19 mouse cellular contexts compared by ENCODE assay signal in genomic region chr13:72293059-72293694, GRCm38 (mm10).
DNase-seq lines count a peak whose midpoint lies in the region; ATAC-seq and TF ChIP-seq lines count a peak whose summit lies in the region.
"Had no signal": no experiment of that assay in that cellular context is flagged by ENCODE, and none has a peak within 500 bp of the region (broad histone marks: within the 10 kb centered on the region; RNA-seq: fewer than 3 reads in every experiment).

No protein-coding gene starts in this region.

- peaks cover 63% of the 10 kb centered on the region for H3K4me1 ChIP-seq in forebrain, embryonic 10.5 days
- no peaks in the 10 kb centered on the region for H3K4me1 ChIP-seq in forebrain, postnatal 0 days (ENCODE audit: insufficient read depth)
- no peaks in the 10 kb centered on the region for H3K4me1 ChIP-seq in liver, postnatal 0 days (ENCODE audit: insufficient read depth)
- H3K4me1 ChIP-seq in liver, embryonic 12.5 days = no peaks in the 10 kb centered on the region
- H3K4me1 ChIP-seq in forebrain, embryonic 14.5 days (ENCODE audit: control insufficient read depth, insufficient read depth, low read length) = peaks cover 8% of the 10 kb centered on the region

- H3K27me3 ChIP-seq in forebrain, embryonic 10.5 days (ENCODE audit: poor library complexity, severe bottlenecking) = peaks cover 93% of the 10 kb centered on the region
- H3K27me3 ChIP-seq in forebrain, postnatal 0 days (ENCODE audit: insufficient read depth, low read length) = peaks cover 86% of the 10 kb centered on the region
- H3K27me3 ChIP-seq in liver, postnatal 0 days (ENCODE audit: insufficient read depth, low read length) = no peaks in the 10 kb centered on the region
- H3K27me3 ChIP-seq in liver, embryonic 12.5 days (replicated peaks) = 0 out of 2 replicates have a peak, but pooled peaks cover 7% of the 10 kb centered on the region
- peaks cover 78% of the 10 kb centered on the region for H3K27me3 ChIP-seq in forebrain, embryonic 14.5 days (replicated peaks; ENCODE audit: control insufficient read depth, insufficient read depth, low read length)
- H3K27me3 ChIP-seq: Patski had no signal

- ATAC-seq in forebrain, postnatal 0 days = no peak
- peak; percentile 53; the same call in 1 of the 2 replicates for ATAC-seq in liver, postnatal 0 days
- no peak for ATAC-seq in liver, embryonic 12.5 days
- peak; percentile 69 for ATAC-seq in forebrain, embryonic 14.5 days
- ATAC-seq: CD4-positive, CD25-positive, alpha-beta regulatory T cell, adult 4 months; intestine, postnatal 0 days; Patski had no signal

- no peak for TF ChIP-seq POLR2A in brain, embryonic 14.5 days (IDR thresholded peaks at IDR 0.05; ENCODE audit: borderline replicate concordance, extremely low read depth, insufficient read depth, insufficient read length, poor library complexity, severe bottlenecking)

- DNase-seq in forebrain, embryonic 10.5 days (ENCODE audit: extremely low spot score, low spot score) = peak; percentile 50
- no peak for DNase-seq in forebrain, postnatal 0 days
- peak; percentile 20 for DNase-seq in liver, postnatal 0 days
- peak; percentile 91 for DNase-seq in brain, embryonic 14.5 days (ENCODE audit: low read depth)
- peak; percentile 85 for DNase-seq in forebrain, embryonic 14.5 days (ENCODE audit: low spot score)
- no peak for DNase-seq in testis, postnatal 10 days (ENCODE audit: low spot score)
- DNase-seq: cerebellum, adult 9-11 months; gastrocnemius, adult 2 months; right cerebral cortex, postnatal 25 days; thymus, postnatal 14 days had no signal

- no peak overlapping the region for H3K9ac ChIP-seq in forebrain, postnatal 0 days
- no peak overlapping the region for H3K9ac ChIP-seq in liver, postnatal 0 days (replicated peaks)
- no peak overlapping the region for H3K9ac ChIP-seq in liver, embryonic 12.5 days
- H3K9ac ChIP-seq in forebrain, embryonic 14.5 days (ENCODE audit: low read length) = no peak overlapping the region
- H3K9ac ChIP-seq: hindbrain, embryonic 15.5 days; limb, embryonic 12.5 days; neural tube, embryonic 15.5 days had no signal

- H3K4me3 ChIP-seq in forebrain, embryonic 10.5 days = no peak overlapping the region
- no peak overlapping the region for H3K4me3 ChIP-seq in forebrain, postnatal 0 days (ENCODE audit: low read depth, low read length)
- H3K4me3 ChIP-seq in liver, postnatal 0 days (ENCODE audit: low read depth, low read length) = no peak overlapping the region
- H3K4me3 ChIP-seq in liver, embryonic 12.5 days = no peak overlapping the region
- H3K4me3 ChIP-seq in forebrain, embryonic 14.5 days (ENCODE audit: low read depth, low read length) = no peak overlapping the region
- H3K4me3 ChIP-seq: gastrocnemius, adult 2 months; hindbrain, embryonic 15.5 days; limb, embryonic 12.5 days; neural tube, embryonic 15.5 days had no signal

- no peak overlapping the region for H3K27ac ChIP-seq in forebrain, embryonic 10.5 days
- H3K27ac ChIP-seq in forebrain, postnatal 0 days (ENCODE audit: low read depth, low read length) = no peak overlapping the region
- H3K27ac ChIP-seq in liver, postnatal 0 days (ENCODE audit: low read depth) = no peak overlapping the region
- H3K27ac ChIP-seq in liver, embryonic 12.5 days = no peak overlapping the region
- no peak overlapping the region for H3K27ac ChIP-seq in forebrain, embryonic 14.5 days (ENCODE audit: low read depth, low read length)
- H3K27ac ChIP-seq: gastrocnemius, adult 2 months; heart, embryonic 10.5 days; hindbrain, embryonic 15.5 days; kidney, postnatal 0 days; limb, embryonic 12.5 days; neural tube, embryonic 15.5 days had no signal

- TF ChIP-seq EP300 in liver, postnatal 0 days (IDR thresholded peaks at IDR 0.05; ENCODE audit: low read depth) = no peak

- no peaks in the 10 kb centered on the region for H3K9me3 ChIP-seq in forebrain, embryonic 10.5 days
- H3K9me3 ChIP-seq in forebrain, postnatal 0 days (ENCODE audit: low read length) = no peaks in the 10 kb centered on the region
- no peaks in the 10 kb centered on the region for H3K9me3 ChIP-seq in liver, postnatal 0 days (ENCODE audit: low read length)
- no peaks in the 10 kb centered on the region for H3K9me3 ChIP-seq in liver, embryonic 12.5 days (replicated peaks)
- H3K9me3 ChIP-seq in forebrain, embryonic 14.5 days (replicated peaks; ENCODE audit: control insufficient read depth, low read length) = no peaks in the 10 kb centered on the region
- H3K9me3 ChIP-seq: heart, embryonic 10.5 days; hindbrain, embryonic 15.5 days; limb, embryonic 12.5 days; neural tube, embryonic 15.5 days had no signal

- no peak overlapping the region for H3K4me2 ChIP-seq in forebrain, postnatal 0 days (ENCODE audit: low read depth)
- no peak overlapping the region for H3K4me2 ChIP-seq in liver, postnatal 0 days (ENCODE audit: low read depth, low read length)
- H3K4me2 ChIP-seq in liver, embryonic 12.5 days = no peak overlapping the region
- H3K4me2 ChIP-seq in forebrain, embryonic 14.5 days (ENCODE audit: low read length) = no peak overlapping the region

- 12% methylated on average over 10 of the region's 10 CpGs for WGBS in forebrain, embryonic 10.5 days
- WGBS in forebrain, postnatal 0 days = 7% methylated on average over 10 of the region's 10 CpGs
- 44% methylated on average over 10 of the region's 10 CpGs for WGBS in liver, postnatal 0 days (ENCODE audit: insufficient replicate concordance)
- 59% methylated on average over 10 of the region's 10 CpGs for WGBS in liver, embryonic 12.5 days (ENCODE audit: insufficient replicate concordance)
- 2% methylated on average over 10 of the region's 10 CpGs for WGBS in forebrain, embryonic 14.5 days

- TF ChIP-seq CTCF in forebrain, postnatal 0 days (IDR thresholded peaks at IDR 0.05; ENCODE audit: low read depth) = no peak
- no peak for TF ChIP-seq CTCF in liver, postnatal 0 days (IDR thresholded peaks at IDR 0.05; ENCODE audit: low read depth)
- no peak for TF ChIP-seq CTCF in brain, embryonic 14.5 days (IDR thresholded peaks at IDR 0.05; ENCODE audit: borderline replicate concordance, extremely low read depth, insufficient read depth, insufficient read length)

- no peaks in the 10 kb centered on the region for H3K36me3 ChIP-seq in forebrain, embryonic 10.5 days (replicated peaks)
- no peaks in the 10 kb centered on the region for H3K36me3 ChIP-seq in forebrain, postnatal 0 days (ENCODE audit: insufficient read depth)
- no peaks in the 10 kb centered on the region for H3K36me3 ChIP-seq in liver, postnatal 0 days (replicated peaks; ENCODE audit: insufficient read depth, low read length)
- no peaks in the 10 kb centered on the region for H3K36me3 ChIP-seq in liver, embryonic 12.5 days
- no peaks in the 10 kb centered on the region for H3K36me3 ChIP-seq in forebrain, embryonic 14.5 days (ENCODE audit: control insufficient read depth, insufficient read depth, low read length)
- H3K36me3 ChIP-seq: heart, embryonic 10.5 days; hindbrain, embryonic 15.5 days; limb, embryonic 12.5 days; neural tube, embryonic 15.5 days had no signal

Comparison
In these comparisons a context has a peak if more than half of its experiments do, and no peak if none do; other contexts are left out.
1. DNase-seq: peak in forebrain, embryonic 10.5 days (single experiment), liver, postnatal 0 days (single experiment), brain, embryonic 14.5 days (single experiment) and forebrain, embryonic 14.5 days (single experiment); none in forebrain, postnatal 0 days (single experiment) and testis, postnatal 10 days (single experiment).
2. ATAC-seq: peak in liver, postnatal 0 days (single experiment) and forebrain, embryonic 14.5 days (single experiment); none in forebrain, postnatal 0 days (single experiment) and liver, embryonic 12.5 days (single experiment).